Mouse (Mus musculus) bone marrow, adult 2 months (tissue): ENCODE measurements around the gene Crabp2.

Experiments used
- CTCF ChIP-seq: fragments of 200-500 bp; IDR thresholded peaks from 2 replicates; pipeline ENCODE4 v1.5.1; 2011; ENCODE audit warnings: low read length, control low read depth; ENCODE audit not compliant: control insufficient read depth, insufficient read depth
- POLR2A ChIP-seq: fragments of 200-500 bp; IDR thresholded peaks from 2 replicates; pipeline ENCODE4 v1.6.1; 2011; ENCODE audit warnings: low read depth, mild to moderate bottlenecking, control low read depth, low read length, borderline replicate concordance; ENCODE audit not compliant: control insufficient read depth

DNA sequence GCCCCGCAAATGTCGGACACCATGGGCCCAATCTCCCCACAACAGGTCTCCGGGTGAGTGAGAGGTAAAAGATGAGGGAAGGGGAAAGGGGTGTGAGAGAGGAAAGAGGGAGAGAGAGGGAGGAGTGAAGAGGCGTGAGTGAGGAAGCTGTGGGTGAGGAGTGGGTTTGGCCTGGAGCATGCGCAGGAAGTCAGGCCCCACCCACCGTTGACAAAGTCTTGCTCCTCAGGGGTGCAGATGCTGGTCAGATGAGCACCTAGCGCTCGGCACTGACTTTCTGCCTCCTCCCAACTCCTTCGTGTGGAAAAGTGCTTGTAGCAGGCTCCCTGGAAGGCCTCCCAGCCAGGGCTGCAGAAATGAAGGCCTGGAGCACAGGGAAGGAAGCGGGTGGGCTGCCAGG is 41.5 kb downstream of the Crabp2 start:
- TF ChIP-seq POLR2A (no peak), CTCF (no peak)
